Mouse (Mus musculus) splenic B cell, adult 2 months (primary cell): ENCODE data around the gene Spdya.
A peak's percentile ranks its signal among the peaks of the same experiment; 100 is the strongest.
"Not testable (repeated sequence)": the region's sequence is repeated elsewhere in the genome, so short reads cannot be mapped to it uniquely, and the experiment has no call there.

Experiments used
- DNase-seq: peaks from one replicate; pipeline ENCODE4 v3.0.0-alpha.2; 2011; ENCODE audit warnings: low read depth, low spot score
- H3K27me3 ChIP-seq: 2 replicates; pipeline ENCODE4 v1.6.1; 2012; ENCODE audit warnings: mild to moderate bottlenecking, low read length, moderate library complexity, mixed read lengths; ENCODE audit not compliant: control insufficient read depth, poor library complexity, insufficient read depth, severe bottlenecking
- H3K36me3 ChIP-seq: 2 replicates; pipeline ENCODE4 v1.6.1; 2012; ENCODE audit warnings: mild to moderate bottlenecking, low read length, moderate library complexity, mixed read lengths; ENCODE audit not compliant: control insufficient read depth, poor library complexity, insufficient read depth, severe bottlenecking

Gene Spdya

GRCm38 (mm10) chr17:71598659-71599554 is 47.0 kb downstream of the Spdya start:
- peak; percentile 95 for DNase-seq
- H3K27me3 ChIP-seq: no peaks in the 10 kb centered on the region
- H3K36me3 ChIP-seq: peaks cover 1% of the 10 kb centered on the region

DNA sequence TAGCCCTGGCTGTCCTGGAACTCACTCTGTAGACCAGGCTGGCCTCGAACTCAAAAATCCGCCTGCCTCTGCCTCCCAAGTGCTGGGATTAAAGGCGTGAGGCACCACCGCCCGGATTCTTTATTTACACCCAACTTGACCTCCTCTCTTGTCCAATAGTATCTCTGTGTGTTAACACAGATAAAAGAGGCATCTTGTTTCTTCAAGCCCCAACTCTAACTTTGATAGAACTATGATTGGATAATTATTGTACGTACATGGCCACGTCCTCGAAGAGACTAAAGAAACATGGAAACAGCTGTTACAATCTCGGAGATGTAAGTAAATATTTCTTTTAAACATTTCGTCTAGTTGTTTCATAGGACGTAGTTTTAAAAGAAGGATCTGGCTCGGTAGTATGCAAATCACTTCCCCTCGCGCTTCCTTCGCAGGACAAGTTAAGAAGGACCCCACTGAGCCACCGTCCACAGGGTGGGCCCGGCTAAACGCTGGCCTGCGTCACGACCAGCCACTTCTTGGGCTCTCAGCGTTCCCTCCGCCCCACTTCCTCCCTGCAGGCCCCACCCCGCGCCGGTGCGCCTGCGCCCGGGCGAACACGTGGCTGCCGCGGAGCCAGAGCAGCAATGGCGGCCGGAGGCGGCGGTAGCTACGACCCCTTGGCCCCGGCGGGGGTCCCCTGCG is 63.9 kb downstream of the Spdya start, which contains the start of gene Wdr43:
TSS of gene Wdr43 (plus strand) at position 258 of the 681 bp plus-strand sequence.
- DNase-seq: peak; percentile 98
- no peaks in the 10 kb centered on the region for H3K36me3 ChIP-seq
- H3K27me3 ChIP-seq: no peaks in the 10 kb centered on the region

- DNase-seq: peak; percentile 26
Measured at GRCm38 (mm10) chr17:71616319-71617032, 64.6 kb downstream of the Spdya start.

GRCm38 (mm10) chr17:71617033-71617362 is 65.1 kb downstream of the Spdya start:
- Histone ChIP-seq H3K27me3 (no peaks in the 10 kb centered on the region), H3K36me3 (no peaks in the 10 kb centered on the region)
- DNase-seq: peak; percentile 21

More at GRCm38 (mm10) chr17:71616319-71617032, 64.6 kb downstream of the Spdya start:
- H3K27me3 ChIP-seq: no peaks in the 10 kb centered on the region
- H3K36me3 ChIP-seq: no peaks in the 10 kb centered on the region

- Histone ChIP-seq H3K27me3 (no peaks in the 10 kb centered on the region), H3K36me3 (no peaks in the 10 kb centered on the region)
- peak; percentile 29 for DNase-seq
Measured at GRCm38 (mm10) chr17:71617974-71618373, 66.1 kb downstream of the Spdya start.

GRCm38 (mm10) chr17:71631806-71632205 is 79.9 kb downstream of the Spdya start:
- DNase-seq: no peak

GRCm38 (mm10) chr17:71633350-71633749 is 81.5 kb downstream of the Spdya start:
- DNase-seq: no peak
- no peaks in the 10 kb centered on the region for H3K27me3 ChIP-seq

More at GRCm38 (mm10) chr17:71631806-71632205, 79.9 kb downstream of the Spdya start:
- H3K27me3 ChIP-seq: no peaks in the 10 kb centered on the region
- H3K36me3 ChIP-seq: peaks cover 8% of the 10 kb centered on the region

DNA sequence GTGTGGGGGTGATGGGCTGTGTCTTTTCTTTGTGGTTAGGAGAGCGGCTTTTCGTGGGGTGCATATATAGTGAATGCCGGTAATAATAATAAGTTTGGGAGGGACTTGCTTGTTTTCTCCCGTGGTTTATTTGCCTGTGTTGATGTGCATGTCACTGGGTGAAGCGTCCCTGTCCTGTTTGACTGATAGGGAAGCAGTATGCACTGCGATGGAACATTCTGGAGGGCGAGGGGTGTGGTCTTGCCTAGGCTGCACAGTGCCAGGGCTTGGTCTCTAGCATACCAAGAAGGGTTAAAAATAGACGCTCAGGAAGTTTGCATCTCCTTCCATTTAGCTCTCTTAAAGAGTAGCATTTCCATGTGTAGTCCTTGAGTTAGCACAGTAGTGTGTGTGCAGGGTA is 84.9 kb downstream of the Spdya start:
- Histone ChIP-seq H3K36me3 (peaks cover 6% of the 10 kb centered on the region), H3K27me3 (no peaks in the 10 kb centered on the region)
- no peak for DNase-seq

More at GRCm38 (mm10) chr17:71633350-71633749, 81.5 kb downstream of the Spdya start:
- H3K36me3 ChIP-seq: peaks cover 8% of the 10 kb centered on the region

- Histone ChIP-seq H3K27me3 (no peaks in the 10 kb centered on the region), H3K36me3 (peaks cover 6% of the 10 kb centered on the region)
- DNase-seq: no peak
Measured at GRCm38 (mm10) chr17:71637750-71638265, 85.9 kb downstream of the Spdya start.

DNA sequence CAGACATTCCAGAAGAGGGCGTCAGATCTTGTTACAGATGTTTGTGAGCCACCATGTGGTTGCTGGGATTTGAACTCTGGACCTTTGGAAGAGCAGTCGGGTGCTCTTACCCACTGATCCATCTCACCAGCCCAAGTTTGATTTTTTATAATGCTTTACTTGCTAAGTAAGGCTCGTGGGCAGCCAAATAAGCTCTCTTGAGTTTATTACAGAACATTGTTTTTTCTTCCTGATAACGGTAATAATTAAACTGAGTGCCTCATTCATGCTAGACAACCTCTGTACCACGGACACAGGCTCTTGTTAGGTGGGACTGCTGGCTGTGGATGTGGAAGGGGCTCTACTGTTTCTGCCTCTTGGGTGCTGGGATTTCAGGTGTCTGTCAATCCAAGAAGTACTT is 87.2 kb downstream of the Spdya start:
- not testable (repeated sequence) for DNase-seq

More for the DNA sequence above, 87.2 kb downstream of the Spdya start:
- not testable (repeated sequence) for H3K36me3 ChIP-seq, H3K27me3 ChIP-seq
